Mouse (Mus musculus) E14TG2a.4 (cell line): ENCODE measurements around the gene Zfp382.

Experiments
- CTCF ChIP-seq: conservative IDR thresholded peaks from 2 replicates; pipeline ENCODE4 v1.5.1; 2014; ENCODE audit warnings: low read length
- NANOG ChIP-seq: IDR thresholded peaks from 2 replicates; pipeline ENCODE4 v1.6.1; 2014; ENCODE audit warnings: borderline replicate concordance, low read length, mixed read lengths
- POU5F1 ChIP-seq: IDR thresholded peaks from 2 replicates; pipeline ENCODE4 v1.6.1; 2014; ENCODE audit warnings: low read length, borderline replicate concordance

DNA sequence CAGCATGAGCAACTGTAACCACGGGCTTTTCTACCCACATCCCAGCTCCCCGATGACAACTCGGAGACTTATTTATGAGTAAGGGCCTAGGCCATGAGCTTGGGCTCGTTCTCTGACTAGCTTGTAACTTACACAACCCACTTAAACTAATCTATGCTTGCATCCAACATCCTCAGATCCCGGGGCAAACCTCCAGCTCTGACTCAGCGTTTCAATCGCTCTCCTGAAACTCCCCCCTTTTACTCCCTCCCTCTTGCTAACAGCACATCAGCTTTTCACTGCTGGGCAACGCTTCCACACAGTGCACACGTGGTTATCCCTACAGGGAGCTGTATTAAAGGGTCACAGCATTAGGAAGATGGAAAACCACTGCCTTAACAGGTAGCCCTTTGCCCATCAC is 35.2 kb upstream of the Zfp382 start:
- TF ChIP-seq CTCF: no peak
- TF ChIP-seq NANOG: no peak
- no peak for TF ChIP-seq POU5F1
